Mouse (Mus musculus): ENCODE data around the gene Mrtfa. TPM values are rescaled to one million over a fixed set of nuclear protein-coding genes. Genes with fewer than 3 reads are reported as not detected.

The Mrtfa gene
- total RNA-seq, 2 experiments from 2014 or later: 2.5 to 23.5 TPM

DNA sequence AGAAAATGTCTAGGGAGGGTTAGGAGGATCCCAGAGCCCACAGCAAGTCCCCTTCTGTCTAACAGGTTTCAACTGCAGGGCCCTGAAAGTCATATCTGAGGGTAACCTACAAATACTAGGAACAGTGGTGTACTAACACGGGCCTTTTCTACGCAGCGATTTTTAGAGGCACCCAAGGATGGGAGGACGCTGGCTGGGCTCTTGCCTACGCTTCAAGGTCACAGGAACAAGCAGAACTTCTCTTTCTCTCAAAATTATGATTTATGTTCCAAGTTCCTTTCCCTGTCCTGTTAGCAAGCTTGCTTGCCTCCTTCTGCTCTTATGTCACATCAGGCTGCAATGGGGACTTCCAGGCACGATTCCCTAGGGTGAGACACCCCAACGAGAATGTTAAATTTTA, 144.5 kb downstream of the Mrtfa start:
- ATAC-seq (replicated peaks; ENCODE audit: low FRiP score, low TSS enrichment, poor library complexity, severe bottlenecking): no peak

DNA sequence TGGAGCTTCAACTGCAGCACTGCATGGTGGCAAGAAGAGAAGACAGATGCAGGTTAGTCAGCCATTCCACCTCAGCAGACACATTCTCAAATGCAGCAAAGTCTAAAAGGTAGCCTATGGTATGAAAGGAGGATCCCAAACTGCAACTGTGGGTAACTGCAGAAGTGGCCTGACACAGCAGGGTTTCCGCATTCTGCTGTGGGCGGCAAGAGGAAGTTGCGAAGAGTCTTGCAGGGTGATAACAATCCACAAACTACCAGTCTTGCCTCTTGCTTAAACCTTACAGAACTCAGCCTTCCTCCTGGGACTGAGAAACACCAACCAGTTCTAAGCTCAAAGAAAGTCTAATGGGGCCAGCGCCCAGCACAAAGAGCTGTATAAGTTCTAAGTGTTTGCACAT, 145.2 kb downstream of the Mrtfa start:
- ATAC-seq (replicated peaks; ENCODE audit: low FRiP score, low TSS enrichment, poor library complexity, severe bottlenecking): 0 out of 2 replicates have a peak, but pooled peaks have one; percentile 31

DNA sequence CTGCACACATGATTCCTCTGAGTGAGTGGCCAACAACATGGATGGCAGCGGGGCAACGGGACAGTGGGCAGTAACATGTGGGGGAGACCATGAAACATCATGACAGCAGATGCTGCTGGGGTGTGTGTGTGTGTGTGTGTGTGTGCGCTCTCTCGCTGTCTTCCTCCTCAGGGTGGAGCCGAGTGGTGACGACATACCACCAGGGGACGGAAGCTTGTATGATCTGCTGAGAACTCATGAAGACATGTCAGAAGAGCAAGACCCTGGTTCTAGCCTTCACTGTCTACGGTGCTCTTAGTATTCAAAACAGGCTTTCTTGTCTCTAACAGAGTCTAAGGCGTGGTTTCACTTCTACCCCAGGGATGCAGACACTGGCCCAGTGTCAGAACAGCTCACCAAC, 146.1 kb downstream of the Mrtfa start:
- ATAC-seq (replicated peaks; ENCODE audit: low FRiP score, low TSS enrichment, poor library complexity, severe bottlenecking): no peak

DNA sequence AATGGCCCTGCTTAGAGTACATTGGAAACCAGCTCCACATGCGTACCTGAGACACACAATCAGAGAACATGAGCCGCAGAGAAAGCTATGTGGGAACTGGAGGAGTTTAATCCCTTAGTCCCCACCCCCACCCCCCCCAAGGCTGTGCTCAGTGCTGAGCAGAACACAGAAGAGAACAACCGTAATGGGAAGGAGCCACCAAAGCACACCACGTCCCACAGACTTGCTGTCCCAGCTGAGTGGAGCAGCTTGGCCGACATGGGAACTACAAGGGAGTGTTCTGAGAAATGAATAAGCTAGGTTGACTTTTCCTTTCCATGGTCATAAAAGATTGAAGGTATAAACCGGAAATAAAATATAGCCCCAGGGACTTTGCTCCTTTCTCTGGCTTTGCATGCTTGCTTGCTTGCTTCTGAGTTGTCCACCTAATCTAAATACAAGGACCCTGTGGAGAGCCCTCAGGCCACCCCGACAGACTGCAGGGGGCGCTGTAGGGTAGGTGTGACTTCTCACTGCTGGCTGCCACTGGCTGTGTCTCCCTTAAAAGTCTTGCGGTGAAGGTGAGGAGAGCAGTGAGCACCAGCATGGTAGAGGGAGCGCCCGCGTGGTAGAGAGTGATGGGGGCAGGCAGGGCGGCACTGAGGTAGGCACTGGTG, 148.2 kb downstream of the Mrtfa start:
- ATAC-seq (replicated peaks; ENCODE audit: low FRiP score, low TSS enrichment, poor library complexity, severe bottlenecking): no peak; the same call in 1 of the 2 replicates

DNA sequence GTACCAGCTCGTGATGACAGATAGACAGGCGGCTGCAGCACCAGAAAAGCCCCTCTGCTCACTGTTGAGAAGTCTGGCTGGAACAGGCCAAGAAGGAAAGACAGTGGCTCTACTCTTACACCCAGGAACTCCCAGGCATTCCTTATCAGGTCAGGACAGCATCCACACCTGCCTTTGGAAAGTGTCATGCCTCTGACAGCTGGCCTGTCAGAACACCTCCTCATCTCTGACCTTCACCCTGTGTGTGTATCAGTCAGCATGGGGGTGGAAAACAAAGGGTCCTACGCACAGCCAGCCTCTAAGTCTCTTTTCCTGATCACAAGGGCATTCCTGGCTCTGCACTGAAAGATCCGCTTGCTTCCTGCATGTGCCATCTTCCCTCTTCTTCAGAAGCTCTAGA, 148.8 kb downstream of the Mrtfa start:
- 0 out of 2 replicates have a peak, but pooled peaks have one; percentile 11 for ATAC-seq (replicated peaks; ENCODE audit: low FRiP score, low TSS enrichment, poor library complexity, severe bottlenecking)

DNA sequence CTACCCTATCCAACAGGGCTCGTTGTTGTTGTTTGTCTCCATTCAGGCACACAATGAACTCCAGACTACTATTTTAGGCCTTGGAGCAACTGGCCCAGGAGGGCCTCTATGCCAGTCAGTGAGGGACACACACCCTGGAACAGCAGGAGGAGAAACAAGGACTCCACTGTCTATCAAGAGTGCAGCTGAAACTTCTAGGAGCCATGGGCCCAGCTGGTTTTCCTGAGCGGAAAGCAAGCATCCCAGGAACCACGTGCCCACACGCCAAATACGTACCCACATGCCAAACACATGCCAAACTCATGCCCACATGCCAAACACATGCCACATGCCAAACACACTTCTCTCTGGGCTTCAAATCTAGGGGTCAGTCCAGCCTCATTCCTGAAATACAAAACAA, 152.1 kb downstream of the Mrtfa start:
- no peak for ATAC-seq (replicated peaks; ENCODE audit: low FRiP score, low TSS enrichment, poor library complexity, severe bottlenecking)

DNA sequence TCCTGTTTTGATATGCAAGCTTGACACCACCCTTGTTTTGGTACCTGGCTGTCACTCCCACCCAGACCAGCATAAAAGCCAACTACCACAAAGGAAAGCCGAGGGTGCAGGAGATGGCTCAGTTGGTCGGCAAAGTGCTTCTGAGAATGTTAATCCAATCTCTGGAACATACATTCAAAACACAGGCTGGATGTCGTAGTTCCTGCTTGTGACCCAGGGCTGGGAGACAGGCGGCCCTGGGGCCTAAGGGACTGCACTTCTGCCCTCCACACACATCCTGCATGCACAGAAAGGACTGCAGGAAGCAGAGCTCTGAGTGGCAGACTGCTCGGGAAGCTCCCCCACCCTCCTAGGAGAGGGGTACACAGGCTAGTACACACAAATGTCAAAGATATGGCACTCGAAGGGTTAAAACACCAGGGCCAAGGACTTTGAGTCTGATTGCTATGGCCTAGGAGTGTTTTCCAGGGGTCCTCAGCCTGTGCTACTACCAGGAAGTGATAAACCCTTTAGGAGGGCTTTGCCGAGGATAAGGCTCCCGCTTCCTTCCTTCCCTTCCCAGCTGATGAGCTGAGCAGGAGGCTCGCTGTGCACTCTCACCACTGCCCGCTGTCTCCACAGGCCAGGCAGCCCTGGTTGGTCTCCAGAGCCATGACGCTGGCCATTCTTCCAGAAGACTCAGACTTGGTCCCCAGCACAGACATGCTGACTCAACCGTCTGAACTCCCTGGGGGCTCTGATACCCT, 155.0 kb downstream of the Mrtfa start:
- ATAC-seq (replicated peaks; ENCODE audit: low FRiP score, low TSS enrichment, poor library complexity, severe bottlenecking): no peak

DNA sequence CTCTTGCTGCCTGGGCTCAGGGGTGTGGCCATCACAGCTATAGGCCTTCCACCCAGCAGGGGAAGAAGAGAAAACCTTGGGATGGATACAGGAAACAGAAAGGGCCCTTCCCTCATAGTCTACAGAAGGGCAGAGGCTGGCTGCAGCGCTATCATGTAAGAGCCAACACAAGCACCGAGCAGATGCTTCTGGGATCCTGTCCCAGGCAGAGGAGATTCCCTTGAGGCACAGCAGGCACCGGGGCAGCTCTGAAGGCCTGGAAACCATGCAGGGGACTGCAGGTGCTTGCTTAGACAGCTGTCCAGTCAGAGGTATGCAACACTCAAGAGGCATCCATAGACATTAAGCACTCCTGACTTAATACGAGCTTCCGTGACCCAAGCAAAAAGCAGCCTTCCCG, 156.4 kb downstream of the Mrtfa start:
- ATAC-seq (replicated peaks; ENCODE audit: low FRiP score, low TSS enrichment, poor library complexity, severe bottlenecking): no peak

DNA sequence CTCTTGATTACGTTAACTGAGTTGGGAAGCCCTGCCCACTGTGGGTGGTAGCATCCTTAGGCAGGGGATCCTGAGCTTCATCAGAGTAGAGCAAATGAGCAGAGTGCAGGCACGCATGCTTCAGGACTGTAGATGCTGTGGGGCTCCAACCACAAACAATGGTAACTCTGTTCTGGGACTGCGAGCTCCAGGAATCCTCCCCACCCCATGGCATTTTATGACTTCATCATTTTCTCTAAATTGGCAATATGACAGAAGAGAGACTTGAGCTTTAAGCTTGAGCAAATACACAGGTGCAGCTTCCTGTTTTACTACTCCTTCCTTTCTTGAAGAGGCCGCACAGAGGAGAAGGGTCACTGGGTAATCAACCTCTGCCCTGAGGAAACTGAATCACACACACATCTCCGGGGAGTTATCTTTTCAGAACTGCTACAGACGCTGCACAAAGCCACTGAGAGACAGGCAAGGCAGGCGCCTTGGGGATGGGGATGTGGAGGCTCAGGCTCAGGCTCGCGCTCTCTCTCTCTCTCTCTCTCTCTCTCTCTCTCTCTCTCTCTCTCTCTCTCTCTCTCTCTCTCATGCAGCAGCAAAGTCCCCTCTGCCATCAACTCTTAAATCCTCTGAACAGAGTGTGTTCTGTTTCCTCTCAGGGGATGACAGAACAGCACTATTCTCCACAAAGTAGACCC, 157.5 kb downstream of the Mrtfa start:
- ATAC-seq (replicated peaks; ENCODE audit: low FRiP score, low TSS enrichment, poor library complexity, severe bottlenecking): no peak

DNA sequence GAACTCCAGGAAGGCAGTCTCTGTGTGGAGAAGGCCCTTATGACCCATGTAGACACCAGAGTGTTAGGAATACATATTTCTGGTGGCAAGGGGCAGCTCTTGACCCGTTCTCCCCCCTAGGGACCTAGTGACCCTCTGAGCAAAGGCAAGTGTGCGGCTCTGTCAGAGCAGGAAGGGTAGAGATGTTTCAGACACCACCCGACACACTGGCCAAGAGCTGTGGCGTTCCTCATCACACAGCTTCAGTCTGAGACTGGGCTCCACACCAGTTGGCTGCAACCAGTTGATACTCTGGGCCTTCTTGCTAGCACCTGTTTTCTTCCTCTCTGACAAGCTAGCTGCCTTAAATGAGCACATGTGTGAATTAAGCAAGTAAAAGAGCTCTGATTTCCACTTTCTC, 158.9 kb downstream of the Mrtfa start:
- no peak for ATAC-seq (replicated peaks; ENCODE audit: low FRiP score, low TSS enrichment, poor library complexity, severe bottlenecking)

DNA sequence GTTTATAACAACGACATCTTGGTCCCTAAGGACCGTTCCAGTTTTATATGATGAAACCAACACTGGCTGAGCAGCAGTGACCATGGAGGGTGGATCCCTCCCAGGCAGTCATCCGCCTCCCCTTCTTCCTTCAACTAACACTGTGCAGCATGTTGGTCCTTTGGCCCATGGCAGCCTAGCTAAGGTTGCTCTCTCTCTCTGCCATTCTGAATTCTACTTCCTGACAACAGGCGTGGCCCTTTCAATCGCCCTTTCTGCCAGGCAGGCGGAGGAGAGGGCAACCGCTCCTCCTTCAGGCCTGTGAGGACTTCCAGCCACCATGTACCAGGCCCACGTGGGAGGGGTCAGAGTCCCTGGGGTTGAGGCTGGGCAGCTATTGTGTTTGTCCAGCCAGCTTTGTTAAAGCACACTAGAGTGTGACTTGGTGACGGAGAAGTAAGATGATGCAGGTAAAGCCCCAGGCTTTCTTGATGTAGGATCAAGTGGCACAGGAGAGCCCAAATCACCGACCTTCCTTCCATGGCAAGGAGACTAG, 159.6 kb downstream of the Mrtfa start:
- no peak for ATAC-seq (replicated peaks; ENCODE audit: low FRiP score, low TSS enrichment, poor library complexity, severe bottlenecking)

DNA sequence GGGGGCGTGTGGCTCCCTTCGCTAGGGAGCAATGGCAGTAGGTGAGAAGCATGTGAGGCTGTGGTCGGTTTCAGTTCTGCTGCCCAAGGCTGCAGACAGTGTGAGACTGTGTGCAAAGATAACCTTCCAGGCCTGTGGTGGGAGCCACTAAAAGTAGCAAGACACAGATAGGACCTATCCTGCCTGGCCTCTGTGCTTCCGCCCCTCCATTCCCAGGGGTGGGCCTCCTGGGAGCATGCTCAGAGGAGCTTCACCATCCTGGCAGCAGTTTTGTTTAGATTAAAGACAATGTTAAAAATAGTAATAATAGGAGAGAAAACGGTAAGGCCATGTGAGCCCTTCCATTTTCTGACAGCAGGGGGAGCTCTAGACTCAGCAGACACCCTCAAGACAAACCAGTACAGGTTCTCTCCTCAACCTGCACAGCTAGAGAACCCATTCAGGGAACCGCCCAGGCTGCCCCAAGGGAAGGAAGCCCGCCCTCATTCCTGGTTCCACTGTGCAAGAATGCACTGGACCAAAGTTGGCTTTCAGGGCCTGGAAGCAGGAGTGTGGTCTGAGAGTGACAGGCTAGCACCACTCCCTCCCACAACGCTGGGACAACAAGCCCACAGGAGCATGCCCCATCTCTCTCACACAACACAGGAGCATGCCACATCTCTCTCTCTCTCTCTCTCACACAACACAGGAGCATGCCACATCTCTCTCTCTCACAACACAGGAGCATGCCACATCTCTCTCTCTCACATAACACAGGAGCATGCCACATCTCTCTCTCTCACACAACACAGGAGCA, 163.0 kb downstream of the Mrtfa start:
- peak; percentile 96 for ATAC-seq (replicated peaks; ENCODE audit: low FRiP score, low TSS enrichment, poor library complexity, severe bottlenecking)

DNA sequence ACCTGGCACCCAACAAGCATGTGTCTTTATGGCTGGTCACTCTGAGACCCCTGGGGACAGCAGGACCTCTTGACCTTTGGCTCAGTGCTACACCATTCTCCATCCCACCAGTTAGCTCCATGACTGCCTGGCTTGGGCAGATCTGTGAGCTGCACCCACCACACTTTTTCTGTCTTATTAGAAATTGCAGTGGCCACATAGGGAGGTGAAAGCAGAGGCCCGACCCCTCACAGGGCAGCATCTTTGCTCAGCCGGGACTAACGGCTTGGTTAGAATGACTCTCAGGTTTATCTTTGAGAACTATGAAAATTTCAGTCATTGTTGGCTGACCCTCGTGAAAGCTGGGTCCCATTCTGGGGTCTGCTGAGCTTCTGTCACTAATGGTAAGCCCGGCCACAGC, 163.7 kb downstream of the Mrtfa start:
- no peak for ATAC-seq (replicated peaks; ENCODE audit: low FRiP score, low TSS enrichment, poor library complexity, severe bottlenecking)

DNA sequence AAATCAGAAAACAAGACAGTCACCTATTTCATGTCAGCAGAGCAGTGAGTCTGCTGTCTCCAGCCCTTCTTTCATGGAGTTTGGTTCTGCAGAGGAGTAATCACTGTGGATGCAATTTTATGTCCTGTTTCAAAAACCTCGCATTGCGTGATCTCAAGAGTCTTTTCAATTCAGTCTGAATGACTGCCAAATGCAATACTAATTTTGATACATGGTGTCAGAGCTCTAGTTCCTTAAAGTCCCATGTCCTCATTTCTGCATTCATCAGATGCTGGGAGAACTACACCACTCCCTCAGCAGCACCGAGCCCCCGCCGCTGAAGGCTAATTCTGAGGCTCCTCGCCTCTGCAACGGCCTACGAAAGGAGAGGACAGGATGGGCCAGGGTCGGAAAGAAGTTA, 166.7 kb downstream of the Mrtfa start:
- no peak for ATAC-seq (replicated peaks; ENCODE audit: low FRiP score, low TSS enrichment, poor library complexity, severe bottlenecking)

DNA sequence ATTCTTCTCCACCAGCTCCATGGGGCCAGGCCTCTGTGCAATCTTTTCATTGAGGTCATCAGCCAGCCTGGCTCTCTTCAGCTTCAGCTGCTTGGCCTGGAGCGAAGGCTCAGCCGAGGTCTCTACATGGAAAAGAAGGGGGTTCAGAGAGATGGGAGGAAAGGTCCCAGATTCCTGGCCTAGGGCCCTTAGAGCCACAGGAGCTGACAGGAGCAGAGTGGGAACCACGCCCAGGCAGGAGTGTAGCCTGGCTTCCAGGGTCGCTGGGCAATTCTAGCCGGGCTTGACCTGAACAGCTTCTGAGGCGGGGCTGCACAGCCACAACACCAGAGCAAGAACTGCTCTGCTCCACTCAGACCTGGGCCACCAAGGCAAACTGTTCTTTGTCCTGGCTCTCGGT, 168.1 kb downstream of the Mrtfa start:
- ATAC-seq (replicated peaks; ENCODE audit: low FRiP score, low TSS enrichment, poor library complexity, severe bottlenecking): no peak

DNA sequence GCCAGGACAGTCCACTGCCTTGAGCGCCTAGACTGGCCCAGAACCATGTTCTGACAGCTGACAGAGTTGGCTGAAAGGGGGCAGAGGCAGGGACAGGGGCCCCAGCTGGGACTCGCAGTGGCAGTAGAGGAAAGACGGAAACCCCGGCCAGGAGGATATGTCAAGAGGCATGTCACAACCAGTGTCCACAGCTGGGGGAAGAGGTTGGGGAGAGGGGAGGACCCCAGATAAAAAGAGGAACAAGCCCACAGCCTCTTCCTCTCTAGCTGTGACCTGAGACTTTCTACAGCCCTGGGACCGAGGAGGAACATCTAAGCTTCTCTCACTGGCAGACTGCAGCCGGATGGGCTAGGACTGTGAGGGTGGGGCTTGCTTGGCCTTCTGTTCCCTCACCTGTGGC, 169.2 kb downstream of the Mrtfa start:
- ATAC-seq (replicated peaks; ENCODE audit: low FRiP score, low TSS enrichment, poor library complexity, severe bottlenecking): no peak

DNA sequence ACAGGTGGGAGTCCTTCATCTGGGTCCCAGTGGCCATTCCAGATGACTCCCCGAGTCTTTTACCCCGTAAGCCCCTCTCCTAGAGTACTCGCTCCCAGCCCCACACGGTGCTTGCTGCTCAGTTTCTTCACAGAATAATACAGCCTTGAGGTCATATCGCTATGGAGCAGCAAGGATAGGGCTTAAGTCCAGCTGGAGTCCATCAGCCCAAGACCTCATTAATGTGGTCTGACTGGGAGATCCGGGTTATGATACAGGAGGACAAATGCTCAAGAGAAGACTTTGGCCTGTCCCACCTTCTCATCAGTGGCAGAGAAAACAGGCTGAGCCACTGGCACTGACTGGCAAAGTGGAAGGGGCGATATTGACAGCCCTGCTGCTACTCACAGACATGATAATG, 173.2 kb downstream of the Mrtfa start:
- no peak for ATAC-seq (replicated peaks; ENCODE audit: low FRiP score, low TSS enrichment, poor library complexity, severe bottlenecking)

DNA sequence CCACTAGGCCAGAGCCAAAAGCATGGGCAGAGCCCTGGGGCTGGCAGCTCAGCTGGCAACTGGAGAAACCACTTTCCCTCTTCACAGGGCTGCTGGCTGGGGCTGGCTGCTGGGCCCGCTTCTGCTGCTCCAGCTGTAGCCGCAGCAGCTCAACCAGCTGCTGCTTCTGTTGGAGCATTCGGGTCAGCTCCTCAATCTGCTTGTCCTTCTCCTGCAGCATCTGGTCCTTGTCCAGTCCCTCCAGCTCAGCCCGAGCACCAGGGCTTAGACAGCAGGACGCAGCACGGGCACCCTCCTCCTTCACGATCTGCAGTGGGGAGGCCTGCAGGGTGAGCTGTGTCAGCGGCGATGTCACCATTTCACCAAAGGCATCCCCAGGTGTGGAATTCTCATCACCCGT, 174.1 kb downstream of the Mrtfa start:
- ATAC-seq (replicated peaks; ENCODE audit: low FRiP score, low TSS enrichment, poor library complexity, severe bottlenecking): no peak

DNA sequence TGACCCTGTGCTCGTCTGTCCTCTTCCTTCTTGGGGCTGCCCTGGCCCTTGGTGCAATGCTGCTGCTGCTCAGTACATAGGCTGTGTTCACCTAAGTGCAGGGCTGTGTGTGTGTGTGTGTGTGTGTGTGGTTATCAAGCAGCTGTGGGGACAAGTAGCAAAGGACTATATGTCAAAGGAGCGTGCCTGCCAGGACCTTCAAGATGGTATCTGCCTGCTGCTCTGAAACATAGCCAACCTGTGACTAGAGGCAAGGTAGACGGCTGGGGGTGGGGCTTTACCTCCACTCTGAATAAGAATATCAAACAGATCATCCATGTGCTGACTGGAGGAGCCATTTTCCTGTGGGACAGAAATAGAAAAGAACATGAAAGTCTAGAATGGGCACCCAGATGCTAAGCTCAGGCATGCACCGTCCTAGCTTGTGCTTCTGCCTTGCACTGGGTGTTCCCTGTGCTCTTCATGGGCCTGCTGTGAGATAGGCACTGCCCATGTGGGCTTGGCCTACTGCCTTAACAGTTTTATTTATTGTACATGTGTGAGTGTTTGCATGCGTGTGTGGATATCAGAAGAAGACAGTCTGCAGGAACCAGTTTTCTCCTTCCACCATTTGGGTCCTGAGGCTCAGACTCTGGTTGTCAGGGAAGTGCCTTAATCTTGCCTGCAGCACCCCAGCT, 175.4 kb downstream of the Mrtfa start:
- peak; percentile 73 for ATAC-seq (replicated peaks; ENCODE audit: low FRiP score, low TSS enrichment, poor library complexity, severe bottlenecking)
